Comparison of ENCODE assay signal across 19 mouse cellular contexts in the genomic region with DNA sequence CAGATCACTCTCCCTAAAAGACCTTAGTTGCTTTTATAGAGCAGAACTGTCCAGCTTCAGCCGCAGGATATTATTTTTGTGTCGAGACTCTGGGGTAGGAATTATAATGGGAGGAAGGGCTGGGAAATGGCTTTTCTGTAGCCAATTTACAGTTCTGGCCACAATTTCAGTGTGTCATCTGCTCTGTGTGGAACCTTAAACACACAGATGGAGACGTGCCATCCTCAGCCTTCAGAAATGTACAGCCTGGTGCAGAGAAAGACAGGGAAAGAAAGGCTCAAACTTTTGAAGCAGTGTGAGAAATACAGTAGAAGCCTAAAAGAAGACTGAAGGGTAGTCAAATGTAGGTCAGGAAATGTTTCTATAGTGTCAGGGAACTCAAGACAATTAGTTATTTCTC.
DNase-seq lines count a peak whose midpoint lies in the region; ATAC-seq and TF ChIP-seq lines count a peak whose summit lies in the region.
"Had no signal": no experiment of that assay in that cellular context is flagged by ENCODE, and none has a peak within 500 bp of the region (broad histone marks: within the 10 kb centered on the region; RNA-seq: fewer than 3 reads in every experiment).

No protein-coding gene starts in this region.

- H3K27me3 ChIP-seq in forebrain, postnatal 0 days (ENCODE audit: insufficient read depth, low read length), result no peaks in the 10 kb centered on the region
- H3K27me3 ChIP-seq in forebrain, embryonic 11.5 days (ENCODE audit: control insufficient read depth, insufficient read depth, low read length), result no peaks in the 10 kb centered on the region
- H3K27me3 ChIP-seq in intestine, embryonic 15.5 days (replicated peaks), result no peaks in the 10 kb centered on the region
- H3K27me3 ChIP-seq: embryonic facial prominence, embryonic 13.5 days; heart, embryonic 12.5 days had no signal

- H3K4me3 ChIP-seq in forebrain, postnatal 0 days (ENCODE audit: low read depth, low read length), result no peak overlapping the region
- no peak overlapping the region for H3K4me3 ChIP-seq in forebrain, embryonic 11.5 days (ENCODE audit: low read depth, low read length)
- H3K4me3 ChIP-seq in intestine, embryonic 15.5 days (replicated peaks), result no peak overlapping the region
- H3K4me3 ChIP-seq: embryonic facial prominence, embryonic 13.5 days; gastrocnemius, adult 2 months; heart, embryonic 12.5 days had no signal

- DNase-seq in forebrain, postnatal 0 days, result peak; percentile 28
- DNase-seq in forebrain, embryonic 11.5 days (ENCODE audit: low spot score), result no peak
- DNase-seq in layer of hippocampus, adult 18-20 months (ENCODE audit: low spot score in 2 of 2), result peak; percentile 16 to 37
- DNase-seq in layer of hippocampus, adult 9-10 months (ENCODE audit: low spot score), result no peak
- DNase-seq in right cerebral cortex, postnatal 4 days, result peak; percentile 13
- no peak for DNase-seq in right cerebral cortex, postnatal 14 days
- DNase-seq: adrenal gland, adult 2 months; adrenal gland, postnatal 25 days; cerebellum, adult 11 months; cerebellum, adult 9-10 months; cerebellum, postnatal 36 days; gastrocnemius, adult 2 months; gastrocnemius, postnatal 25 days; kidney, adult 11 months had no signal

- 25% methylated on average over 3 of the region's 3 CpGs for WGBS in forebrain, postnatal 0 days
- WGBS in forebrain, embryonic 11.5 days, result 90% methylated on average over 3 of the region's 3 CpGs
- WGBS in intestine, embryonic 15.5 days, result 46% methylated on average over 3 of the region's 3 CpGs

- H3K9ac ChIP-seq in forebrain, postnatal 0 days, result no peak overlapping the region
- no peak overlapping the region for H3K9ac ChIP-seq in forebrain, embryonic 11.5 days (ENCODE audit: low read length)
- no peak overlapping the region for H3K9ac ChIP-seq in intestine, embryonic 15.5 days
- H3K9ac ChIP-seq: embryonic facial prominence, embryonic 13.5 days; heart, embryonic 12.5 days had no signal

- H3K36me3 ChIP-seq in forebrain, postnatal 0 days (ENCODE audit: insufficient read depth), result no peaks in the 10 kb centered on the region
- no peaks in the 10 kb centered on the region for H3K36me3 ChIP-seq in forebrain, embryonic 11.5 days (ENCODE audit: control insufficient read depth, insufficient read depth, low read length)
- H3K36me3 ChIP-seq in intestine, embryonic 15.5 days, result no peaks in the 10 kb centered on the region
- H3K36me3 ChIP-seq: embryonic facial prominence, embryonic 13.5 days; heart, embryonic 12.5 days had no signal

- H3K4me2 ChIP-seq in forebrain, postnatal 0 days (ENCODE audit: low read depth), result no peak overlapping the region
- H3K4me2 ChIP-seq in forebrain, embryonic 11.5 days (ENCODE audit: low read depth, low read length, severe bottlenecking), result no peak overlapping the region
- no peak overlapping the region for H3K4me2 ChIP-seq in intestine, embryonic 15.5 days (replicated peaks)
- H3K4me2 ChIP-seq: embryonic facial prominence, embryonic 13.5 days; heart, embryonic 12.5 days had no signal

- no peak for TF ChIP-seq CTCF in forebrain, postnatal 0 days (IDR thresholded peaks at IDR 0.05; ENCODE audit: low read depth)

- H3K4me1 ChIP-seq in forebrain, postnatal 0 days (ENCODE audit: insufficient read depth), result no peaks in the 10 kb centered on the region
- no peaks in the 10 kb centered on the region for H3K4me1 ChIP-seq in forebrain, embryonic 11.5 days (replicated peaks; ENCODE audit: control insufficient read depth, insufficient read depth, low read length)
- H3K4me1 ChIP-seq in intestine, embryonic 15.5 days (replicated peaks), result no peaks in the 10 kb centered on the region
- H3K4me1 ChIP-seq: embryonic facial prominence, embryonic 13.5 days; heart, embryonic 12.5 days had no signal

- H3K27ac ChIP-seq in forebrain, postnatal 0 days (ENCODE audit: low read depth, low read length), result no peak overlapping the region
- no peak overlapping the region for H3K27ac ChIP-seq in forebrain, embryonic 11.5 days (ENCODE audit: low read depth, low read length)
- H3K27ac ChIP-seq in intestine, embryonic 15.5 days, result no peak overlapping the region
- H3K27ac ChIP-seq: embryonic facial prominence, embryonic 13.5 days; gastrocnemius, adult 2 months had no signal

- H3K9me3 ChIP-seq in forebrain, postnatal 0 days (ENCODE audit: low read length), result no peaks in the 10 kb centered on the region
- H3K9me3 ChIP-seq in forebrain, embryonic 11.5 days (ENCODE audit: control insufficient read depth, low read length), result no peaks in the 10 kb centered on the region
- H3K9me3 ChIP-seq in intestine, embryonic 15.5 days, result no peaks in the 10 kb centered on the region
- H3K9me3 ChIP-seq: embryonic facial prominence, embryonic 13.5 days; heart, embryonic 12.5 days had no signal

- ATAC-seq in forebrain, postnatal 0 days, result no peak
- no peak for ATAC-seq in forebrain, embryonic 11.5 days (replicated peaks; ENCODE audit: low FRiP score)
- no peak for ATAC-seq in intestine, embryonic 15.5 days
- ATAC-seq: hindbrain, embryonic 16.5 days; inflammation-experienced regulatory T-cells, adult 6 months had no signal

Comparison
In these comparisons a context has a peak if more than half of its experiments do, and no peak if none do; other contexts are left out.
1. DNase-seq: peak in forebrain, postnatal 0 days (single experiment), layer of hippocampus, adult 18-20 months (2 of 2) and right cerebral cortex, postnatal 4 days (single experiment); none in forebrain, embryonic 11.5 days (single experiment), layer of hippocampus, adult 9-10 months (single experiment) and right cerebral cortex, postnatal 14 days (single experiment).